Mouse (Mus musculus) frontal cortex, postnatal 10 days (tissue): ENCODE results near the gene Smad3.

Source experiments
- DNase-seq, 2 experiments: peaks; one replicate each; pipeline ENCODE4 v3.0.0; 2022; ENCODE audit warnings: low spot score in 2 of 2, mixed read lengths in 1 of 2

The Smad3 gene

DNA sequence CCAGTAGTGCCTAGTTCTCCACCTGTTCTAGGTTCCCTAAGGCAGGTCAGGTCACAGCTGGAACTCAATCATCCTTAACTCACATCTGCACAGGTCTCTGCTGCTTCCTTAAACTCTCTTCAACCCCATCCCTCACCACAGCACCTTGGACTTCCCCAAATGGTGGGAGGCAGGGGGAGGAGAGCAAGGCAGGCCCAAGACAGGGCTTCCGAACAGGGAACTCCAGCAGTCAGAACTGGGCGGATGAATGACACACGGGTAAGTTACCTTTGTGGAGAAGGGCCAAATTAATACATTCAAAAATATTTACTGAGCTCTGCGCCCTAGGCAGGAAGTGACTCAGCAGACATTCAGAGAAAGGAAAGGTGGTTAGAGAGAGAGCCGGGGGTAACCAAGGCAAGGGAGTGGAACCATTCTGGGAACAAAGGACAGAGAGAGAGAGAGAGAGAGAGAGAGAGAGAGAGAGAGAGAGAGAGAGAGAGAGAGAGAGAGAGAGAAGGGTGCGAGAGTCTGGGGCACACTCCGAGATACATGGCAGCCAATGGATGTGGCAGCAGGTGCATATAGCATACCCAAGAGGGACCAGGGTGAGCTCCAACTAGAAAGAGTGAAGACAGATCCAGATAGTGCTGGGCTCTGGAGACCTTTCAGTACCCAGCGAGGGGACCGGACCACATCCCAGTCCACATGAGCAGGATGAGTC, 36.1 kb downstream of the Smad3 start:
- no peak for DNase-seq

DNA sequence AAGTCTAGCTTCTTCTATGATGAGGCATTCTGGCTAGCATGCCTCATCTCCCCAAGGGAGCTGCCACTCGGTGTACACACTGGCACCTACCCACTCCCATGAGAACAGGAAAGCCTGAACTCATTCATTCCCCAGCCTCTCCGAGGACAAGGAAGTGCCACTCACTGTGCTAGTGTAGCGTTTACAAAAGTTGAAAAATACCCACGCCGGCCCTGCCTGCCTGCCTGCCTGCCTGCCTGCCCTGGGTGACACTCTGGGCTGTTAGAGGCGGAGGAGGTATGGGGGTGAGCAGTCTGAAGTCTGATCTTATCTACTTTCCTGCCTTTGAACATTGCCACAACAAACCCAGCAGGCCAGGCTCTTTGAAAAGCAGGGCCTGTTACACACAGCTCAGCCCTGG, 37.1 kb downstream of the Smad3 start:
- no peak for DNase-seq

DNA sequence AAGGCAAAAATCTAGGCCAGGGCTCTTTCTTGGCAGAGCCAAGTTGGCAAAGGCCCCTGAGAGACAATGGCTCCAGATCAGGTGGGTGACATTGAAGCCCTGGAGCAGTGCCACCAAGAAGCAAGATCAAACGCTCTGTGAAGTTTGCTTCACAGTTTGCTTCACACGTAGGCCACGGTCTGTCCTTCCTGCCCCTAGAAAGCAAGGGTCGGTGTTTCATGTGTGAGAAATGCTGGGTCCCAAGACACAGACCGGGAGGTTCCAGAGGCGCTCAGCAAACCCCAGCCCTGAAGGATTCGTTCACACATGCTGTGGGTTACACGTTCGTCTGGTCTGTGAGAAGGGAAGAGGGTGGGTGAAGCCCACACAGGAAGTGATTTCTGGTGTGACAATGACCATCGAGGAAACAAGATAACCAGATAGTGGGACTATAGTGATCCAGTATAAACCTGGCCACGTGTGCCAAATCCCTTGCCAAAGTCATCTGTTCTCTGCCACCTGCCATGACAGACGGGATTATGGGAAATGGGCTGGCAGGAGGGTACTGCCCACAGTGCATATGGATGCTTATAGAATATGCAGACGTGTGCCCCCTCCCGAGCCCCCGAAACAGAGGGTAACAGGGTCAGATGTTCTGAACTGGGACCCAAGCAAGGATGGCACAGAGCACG, 37.9 kb downstream of the Smad3 start:
- no peak for DNase-seq

DNA sequence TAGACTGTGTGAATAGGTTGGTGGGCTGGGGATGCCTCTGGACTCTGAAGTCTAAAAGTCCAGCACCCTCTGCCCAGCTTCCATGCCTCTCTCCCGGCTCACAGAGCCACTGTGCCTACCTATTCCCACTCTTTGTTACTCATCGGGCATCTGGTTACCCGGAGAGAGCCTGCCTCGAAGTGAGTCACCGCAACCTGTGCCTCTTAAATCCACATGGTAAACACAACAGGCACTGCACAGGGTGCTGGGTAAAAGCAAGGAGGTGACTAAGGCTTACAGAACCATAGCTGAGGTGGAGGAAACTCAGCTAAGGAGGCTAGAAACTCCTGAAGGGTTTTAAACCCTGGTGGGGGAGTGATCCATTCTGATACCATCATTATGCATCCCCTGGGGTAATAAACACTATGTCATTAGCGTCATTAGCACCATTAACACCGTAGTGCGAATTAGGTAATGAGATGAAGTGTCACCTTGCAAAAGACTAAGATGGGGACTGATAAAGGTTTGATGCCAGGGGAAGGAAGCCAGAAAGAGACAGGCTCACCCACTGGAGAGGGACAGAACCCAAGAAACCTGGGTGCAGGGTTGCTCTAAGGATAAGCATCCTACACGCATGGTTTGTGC, 38.9 kb downstream of the Smad3 start:
- DNase-seq: no peak

DNA sequence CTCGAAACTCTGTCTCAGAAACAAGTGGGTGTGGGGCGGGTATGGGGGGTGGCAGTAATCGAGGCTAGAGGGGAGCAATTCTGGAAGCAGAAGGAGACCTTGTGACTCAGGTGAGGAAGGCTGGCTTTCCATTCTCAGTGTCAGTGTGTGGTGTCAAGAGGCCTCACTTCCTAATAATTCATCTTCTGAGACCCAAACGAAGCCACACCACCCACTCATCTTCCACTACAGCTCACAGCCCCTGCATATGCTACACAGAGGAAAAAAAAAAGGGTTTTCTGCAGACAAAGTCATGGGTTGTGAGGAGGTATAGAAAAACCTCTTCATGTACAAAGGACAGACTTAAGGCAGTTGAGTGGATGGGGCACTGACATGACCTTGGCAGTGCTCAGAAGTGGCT, 39.6 kb downstream of the Smad3 start:
- no peak for DNase-seq

DNA sequence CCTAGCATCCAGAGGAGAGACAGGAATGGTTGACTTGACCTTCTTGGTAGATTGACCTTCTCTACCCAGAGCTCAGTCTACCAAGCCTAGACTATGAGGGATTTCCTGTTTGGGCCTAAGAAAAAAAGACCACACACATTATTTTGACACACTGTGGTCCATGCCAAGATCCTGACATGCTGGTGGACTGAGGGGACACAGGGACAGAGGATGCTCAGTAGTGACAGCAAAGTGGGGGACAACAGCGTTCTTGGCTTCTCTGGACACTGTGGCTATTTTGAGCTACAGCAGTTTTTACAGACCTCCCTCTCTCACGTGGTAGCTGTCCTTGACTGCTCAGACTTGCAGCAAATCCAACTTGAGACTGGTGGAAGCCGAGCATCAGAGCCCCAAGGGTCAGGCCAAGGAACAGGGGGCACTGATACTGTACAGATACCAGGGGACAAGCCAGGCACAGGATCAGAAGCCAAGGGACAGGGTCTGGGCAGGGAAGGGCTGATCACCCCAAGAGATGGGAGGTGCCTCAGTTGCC, 40.3 kb downstream of the Smad3 start:
- no peak for DNase-seq

DNA sequence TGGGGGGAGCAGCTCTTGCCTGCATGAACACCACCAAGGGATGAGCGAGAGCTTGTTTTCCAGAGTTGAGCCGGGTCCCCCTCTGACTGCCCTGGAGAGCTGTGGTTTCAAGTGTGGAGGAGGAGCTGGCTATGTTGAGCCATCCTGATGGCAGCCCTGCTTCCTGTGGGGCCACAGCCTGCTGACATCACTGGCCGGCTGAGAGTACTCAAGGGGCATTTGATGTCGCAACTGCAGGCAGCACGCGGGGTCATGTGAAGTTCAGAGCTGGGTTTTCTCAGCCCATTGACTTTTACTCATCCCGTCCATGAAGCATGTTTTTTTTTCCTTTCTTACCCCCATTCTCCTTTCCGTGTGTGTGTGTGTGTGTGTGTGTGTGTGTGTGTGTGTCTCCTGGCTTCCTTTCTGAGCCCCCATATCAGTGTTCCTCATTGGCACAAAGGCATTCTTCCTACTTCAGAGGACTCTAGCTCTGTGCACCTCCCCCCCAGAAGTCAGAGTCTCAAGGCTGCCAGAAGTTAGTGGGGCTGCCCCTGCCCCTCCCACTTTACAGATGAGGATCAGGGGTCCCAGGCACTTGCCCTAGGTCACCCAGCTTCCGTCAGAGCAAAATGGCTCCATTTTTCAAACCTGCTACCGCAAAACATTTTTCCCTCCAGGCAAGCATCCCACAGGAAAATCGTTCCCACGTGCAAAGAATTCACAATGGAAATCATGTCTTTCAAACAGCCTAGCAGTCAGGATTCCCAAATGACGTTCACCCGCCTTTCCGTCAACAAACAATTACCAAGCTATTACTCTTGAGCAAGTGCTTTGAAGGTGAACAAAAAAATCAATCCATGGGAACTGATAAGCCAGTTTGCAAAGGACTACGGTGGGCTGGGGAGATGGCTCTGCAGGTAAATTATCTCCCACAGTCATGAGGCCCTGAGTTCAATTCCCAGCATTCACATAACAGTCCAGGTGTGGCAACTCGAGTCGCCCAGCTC, 41.4 kb downstream of the Smad3 start:
- no peak for DNase-seq

DNA sequence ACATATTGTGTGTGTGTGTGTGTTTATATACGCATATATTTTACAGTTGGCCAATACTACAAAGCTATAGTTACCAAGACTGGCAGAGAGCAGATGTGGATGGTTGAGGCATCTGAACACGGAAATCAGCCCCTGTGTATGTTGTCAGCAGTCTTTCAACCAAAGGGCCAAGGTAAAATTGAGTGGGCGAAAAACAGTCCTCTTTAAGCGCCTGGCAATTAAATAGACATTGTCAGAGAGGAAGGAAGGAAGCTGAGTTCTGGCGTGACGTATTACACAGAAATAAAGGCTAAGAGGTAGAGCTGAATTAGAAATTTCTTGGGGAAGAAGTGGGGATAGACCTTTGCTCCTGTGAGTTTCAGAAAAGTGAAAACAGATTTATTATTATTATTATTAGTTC, 43.2 kb downstream of the Smad3 start:
- no peak for DNase-seq

DNA sequence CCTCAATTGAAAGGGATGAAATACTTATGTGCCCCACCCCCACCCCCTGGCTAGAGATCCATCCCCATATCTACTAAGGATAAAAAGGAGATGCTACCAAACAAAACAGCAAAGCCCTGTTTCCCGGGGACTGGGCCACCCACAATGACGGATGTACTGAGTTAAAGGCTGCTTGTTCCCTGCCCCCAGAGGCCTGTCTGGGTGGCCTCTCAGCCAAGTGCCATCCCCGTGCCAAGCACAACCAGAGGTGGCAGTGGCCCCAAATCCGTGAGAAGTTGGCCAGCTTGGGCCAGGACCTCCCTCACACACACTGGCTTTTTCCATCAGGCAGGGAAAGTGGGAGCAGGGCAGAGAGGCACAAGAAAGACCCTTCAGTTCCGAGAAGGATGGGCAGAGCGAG, 45.0 kb downstream of the Smad3 start:
- DNase-seq: peak in 1 of 2 experiments; percentile 36

DNA sequence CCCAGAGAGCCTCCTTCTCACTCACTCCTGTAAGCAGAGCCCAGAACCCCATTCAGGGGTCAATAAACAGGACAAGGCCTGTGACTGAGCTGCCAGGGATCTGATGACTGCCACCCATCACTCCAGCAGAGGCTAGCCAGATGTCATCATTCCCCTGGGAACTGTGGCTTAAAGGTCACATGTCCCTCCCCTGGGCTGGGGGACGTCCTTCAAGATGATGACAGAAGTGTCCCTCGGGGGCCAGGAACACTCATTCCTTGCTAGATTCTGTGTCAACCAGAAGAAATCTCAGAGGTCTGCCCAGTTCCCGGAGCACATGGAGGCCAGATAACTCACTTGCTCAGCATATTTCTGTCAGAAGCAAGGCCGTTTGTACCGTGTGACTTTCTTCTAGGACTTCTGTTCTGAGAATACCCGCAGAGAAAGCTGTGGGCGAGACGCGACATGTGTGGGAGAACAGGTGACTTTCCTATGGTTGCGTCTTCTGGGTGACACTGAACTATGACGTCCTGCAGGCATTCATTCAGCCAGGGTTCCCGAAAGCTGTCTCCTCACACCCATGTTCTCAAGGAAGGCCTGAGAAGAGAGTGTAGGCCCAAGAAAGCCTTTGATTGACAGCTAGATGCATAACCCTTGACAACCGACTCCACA, 46.1 kb downstream of the Smad3 start:
- DNase-seq: no peak

DNA sequence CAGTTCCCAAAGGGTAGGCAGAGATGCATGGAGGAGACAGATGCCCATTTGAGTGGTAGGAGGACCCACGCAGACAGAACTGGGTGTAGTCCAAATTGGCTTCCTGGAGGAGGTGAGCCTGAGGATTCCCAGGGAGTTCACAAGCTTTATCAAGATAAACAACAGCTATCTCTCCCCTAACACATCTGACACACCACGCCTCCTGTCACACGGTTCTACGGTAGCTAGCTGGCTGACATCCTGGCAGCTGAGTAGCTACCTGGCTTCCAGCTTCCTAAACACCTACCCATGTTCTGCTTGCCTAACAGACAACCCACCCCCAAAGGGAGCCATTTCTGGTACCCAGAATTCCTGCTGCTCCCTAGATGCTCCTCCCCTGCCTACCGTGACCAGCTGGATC, 47.9 kb downstream of the Smad3 start:
- DNase-seq: no peak

DNA sequence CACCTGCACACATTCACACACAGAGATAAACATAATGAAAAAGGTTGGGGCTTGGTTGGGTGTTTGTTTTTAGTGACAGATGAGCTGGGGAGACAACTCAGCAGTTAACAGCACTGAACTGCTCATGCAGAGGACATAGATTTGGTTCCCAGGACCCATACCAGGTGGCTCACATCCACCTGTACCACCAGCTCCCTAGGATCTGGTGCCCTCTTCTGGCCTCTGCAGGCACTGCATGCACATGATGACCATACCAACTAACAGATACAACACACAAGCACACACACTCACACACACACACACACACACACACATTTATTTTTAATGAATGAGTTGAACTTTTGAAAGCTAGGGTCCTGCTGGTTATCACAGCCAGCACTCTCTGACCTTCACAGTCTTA, 48.5 kb downstream of the Smad3 start:
- no peak for DNase-seq

DNA sequence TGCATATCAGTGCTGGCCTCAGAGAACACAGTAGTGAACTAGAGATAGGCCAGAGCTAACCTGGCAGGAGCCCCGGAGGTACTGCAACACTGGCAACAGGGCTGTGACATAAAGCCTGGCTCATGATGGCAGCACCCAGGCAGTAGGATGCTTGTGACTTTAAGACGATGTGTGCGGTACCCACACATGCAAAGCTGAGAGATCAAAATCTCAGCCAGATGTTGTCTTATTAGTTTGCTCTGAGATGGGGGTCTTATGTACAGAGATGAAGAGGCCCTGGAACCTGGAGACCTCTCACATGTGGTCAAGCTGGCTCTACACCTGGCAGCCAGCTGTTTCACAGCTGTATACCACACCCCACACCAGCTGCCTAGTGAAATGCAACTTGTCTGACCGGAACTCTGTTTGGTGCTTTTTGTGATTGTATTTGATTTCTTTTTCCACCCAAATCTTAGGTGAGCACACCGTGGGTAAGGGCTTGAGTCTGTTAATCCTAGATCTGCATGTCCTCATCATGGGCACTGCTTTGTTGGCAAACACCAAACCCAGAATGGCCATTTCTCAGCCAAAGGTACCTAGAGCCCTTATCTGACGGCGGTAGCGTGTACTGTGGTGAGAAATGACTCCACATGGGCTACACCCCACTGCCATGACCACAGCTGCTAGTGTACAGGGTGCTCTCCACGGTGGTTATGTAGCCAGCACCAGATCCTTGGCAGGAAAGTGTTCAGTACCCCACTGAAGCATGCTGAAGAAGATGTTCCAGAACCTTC, 49.8 kb downstream of the Smad3 start:
- no peak for DNase-seq

DNA sequence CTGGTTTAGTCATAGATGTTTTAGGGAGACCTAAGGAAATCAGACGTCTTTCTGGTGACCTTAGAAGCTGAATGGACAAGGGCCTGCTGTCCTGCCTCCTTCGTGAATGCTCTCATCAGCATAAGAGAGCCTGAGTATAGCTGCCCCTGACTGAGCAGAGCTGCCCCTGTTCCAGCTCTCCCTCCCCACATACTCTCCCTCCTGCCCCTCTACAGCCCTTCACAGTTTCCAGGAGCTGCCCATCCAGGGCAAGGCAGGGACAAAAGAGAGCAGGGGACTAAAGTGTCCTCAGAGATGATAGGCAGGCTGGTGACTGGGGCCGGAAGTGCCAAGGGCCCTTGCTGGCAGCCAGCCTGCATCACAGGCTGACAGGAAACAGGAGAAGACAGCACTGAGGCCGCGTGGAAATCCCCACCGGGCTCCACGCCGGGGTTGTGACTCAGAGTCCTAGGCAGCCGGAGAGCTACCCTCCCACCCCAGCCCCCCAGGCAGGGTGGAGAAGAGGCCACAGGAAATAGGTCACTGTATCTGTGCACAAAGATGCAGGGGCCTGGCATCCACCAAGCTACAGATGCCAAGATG, 51.6 kb downstream of the Smad3 start:
- peak; percentile 50 to 52 for DNase-seq

DNA sequence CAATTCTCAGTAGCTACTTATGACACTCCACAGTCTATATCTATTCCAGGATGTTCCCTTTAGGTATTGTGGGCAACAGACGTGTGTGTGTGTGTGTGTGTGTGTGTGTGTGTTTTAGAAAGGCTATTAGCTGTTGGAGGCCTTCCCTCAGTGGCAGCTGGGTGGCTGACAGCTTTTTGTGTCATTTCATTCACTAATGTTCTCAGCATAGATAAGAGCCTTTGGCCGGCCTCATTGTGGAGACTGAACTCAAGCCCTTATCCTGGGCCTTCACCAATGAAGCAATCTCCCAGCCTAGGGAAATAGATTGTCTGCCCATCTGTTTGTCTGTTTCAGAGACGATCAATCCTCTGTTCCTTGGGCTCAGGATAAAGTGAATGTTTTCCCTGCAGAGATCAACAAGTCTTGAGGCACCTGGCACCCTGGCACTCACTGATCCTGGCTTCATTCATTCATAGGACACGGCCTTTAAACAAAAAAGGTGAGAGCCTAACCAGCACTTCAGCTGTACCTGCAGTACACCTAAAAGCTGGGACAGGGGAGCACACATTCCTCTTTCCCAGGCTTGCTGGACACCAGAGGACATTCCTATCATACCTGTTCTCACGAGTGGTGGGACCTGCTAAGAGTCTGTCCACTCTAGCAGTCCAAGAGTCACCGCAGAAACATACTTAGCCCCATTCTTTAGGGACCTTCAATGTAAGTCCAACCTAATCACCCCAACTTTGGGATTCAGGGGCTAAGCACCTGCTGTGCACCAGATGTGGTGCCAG, 52.6 kb downstream of the Smad3 start:
- DNase-seq: no peak

DNA sequence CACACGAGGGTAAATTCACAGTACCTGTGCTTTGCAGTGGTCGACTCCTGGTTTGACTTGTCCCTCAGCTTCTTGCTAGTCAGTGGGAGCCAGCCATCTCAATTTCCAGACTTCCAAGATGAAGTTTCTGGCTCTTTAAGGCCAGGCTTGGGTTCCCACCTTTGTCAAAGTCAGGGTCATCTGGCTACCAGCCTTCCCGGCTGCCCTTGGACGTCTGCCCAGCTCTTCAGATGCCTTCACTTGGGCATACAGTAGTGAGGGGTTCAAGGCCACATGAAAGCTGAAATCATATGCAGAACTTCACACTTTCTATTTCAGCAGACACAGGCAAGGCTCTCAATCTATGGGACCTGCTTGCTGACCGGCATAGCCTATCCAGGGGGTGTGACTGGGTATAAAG, 53.7 kb downstream of the Smad3 start:
- DNase-seq: no peak

DNA sequence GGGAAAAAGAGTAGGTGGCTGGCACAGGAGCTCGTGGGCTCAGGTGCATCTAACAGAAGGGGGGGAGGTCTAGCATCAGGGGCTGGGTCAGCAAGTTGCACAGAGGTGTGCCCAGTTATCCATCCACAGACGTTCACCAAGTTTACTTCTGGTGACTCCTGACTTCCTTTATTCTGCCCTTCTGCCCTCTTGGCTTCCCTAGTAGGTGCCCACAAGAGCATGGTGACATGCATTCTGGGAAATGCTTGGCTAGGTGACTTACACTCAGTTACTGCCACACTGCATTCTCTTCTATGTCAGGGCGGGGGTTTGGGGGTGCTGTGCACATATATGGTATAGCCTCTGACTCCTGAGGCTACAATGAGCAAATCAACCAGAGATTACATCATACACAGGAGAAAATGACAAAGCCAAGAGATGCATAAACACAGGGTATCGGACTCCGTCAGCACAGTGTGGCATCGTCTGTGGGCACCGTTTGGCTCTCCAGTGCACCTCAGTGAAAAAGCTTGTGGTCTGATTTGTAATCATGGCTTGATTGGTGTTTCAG, 54.5 kb downstream of the Smad3 start:
- DNase-seq: no peak

DNA sequence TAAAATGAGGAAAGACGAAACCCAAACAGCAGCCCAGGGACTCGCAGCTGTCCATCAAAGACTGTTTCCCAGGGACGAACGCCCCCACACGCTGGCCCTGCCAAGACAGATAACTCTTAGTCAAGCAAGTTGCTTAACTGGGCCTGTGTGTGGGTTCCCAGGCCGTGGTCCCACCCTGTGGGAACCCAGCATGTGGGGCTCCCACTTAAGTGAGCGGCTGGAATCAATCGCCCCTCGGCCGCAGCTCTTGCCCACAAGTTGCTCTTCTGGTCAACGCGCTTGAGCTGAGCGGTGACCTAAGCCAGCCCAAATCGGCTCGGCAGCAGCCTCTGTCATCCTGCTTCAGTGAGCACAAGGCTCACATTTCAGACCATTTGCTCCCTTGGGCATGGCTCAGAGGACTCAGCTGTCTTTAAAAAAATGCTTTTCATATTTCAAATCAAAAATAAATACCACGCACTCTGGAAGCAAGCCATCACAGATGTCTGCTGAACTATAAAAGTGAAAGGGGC, 55.2 kb downstream of the Smad3 start:
- DNase-seq: no peak

DNA sequence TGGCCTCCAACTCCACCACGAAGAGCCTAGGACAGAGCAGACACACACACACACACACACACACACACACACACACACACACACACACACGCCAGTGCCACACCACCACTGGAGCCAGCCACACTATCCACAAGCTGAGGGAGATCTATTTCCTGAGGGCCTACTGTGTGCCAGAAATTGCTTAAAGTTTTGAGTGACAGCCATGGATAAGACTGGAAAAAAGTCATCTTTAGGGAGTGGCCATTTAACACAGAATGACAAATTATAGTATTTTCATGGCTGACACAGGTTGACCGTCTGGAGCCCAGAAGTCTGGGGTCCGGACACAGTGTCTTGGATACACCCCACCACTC, 55.9 kb downstream of the Smad3 start:
- no peak for DNase-seq
